Mouse (Mus musculus): Measurements from ENCODE around the gene D430042O09Rik.

DNA sequence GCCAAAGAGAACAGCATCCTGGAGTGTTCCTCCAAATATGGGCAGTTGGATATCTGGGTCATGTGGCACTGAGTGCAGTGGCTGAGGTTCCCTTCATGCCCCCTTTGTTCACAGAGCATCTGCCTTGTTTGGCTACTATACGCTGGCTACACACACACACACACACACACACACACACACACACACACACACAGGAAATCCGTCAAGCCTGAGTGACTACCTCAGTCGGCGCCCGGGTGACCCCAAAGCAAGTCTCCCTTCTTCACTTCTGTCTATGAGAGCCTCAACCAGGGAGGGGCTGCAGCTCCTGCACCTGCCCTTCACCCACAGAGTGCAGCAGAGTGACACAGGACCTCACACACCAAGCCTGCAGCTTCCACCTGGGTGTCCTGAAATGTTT is 213.1 kb downstream of the D430042O09Rik start:
- TF ChIP-seq CTCF (IDR thresholded peaks at IDR 0.05; ENCODE audit: low read depth) (no peak), EP300 (IDR thresholded peaks at IDR 0.05; ENCODE audit: low read depth) (no peak)
